Mouse (Mus musculus) heart, postnatal 0 days (tissue): Measurements from ENCODE around the gene Susd4.

Source experiments
- CTCF ChIP-seq: IDR thresholded peaks from 2 replicates; pipeline ENCODE4 v1.5.1; 2016; ENCODE audit warnings: antibody characterized with exemption, control low read depth, low read depth
- EP300 ChIP-seq: IDR thresholded peaks from 2 replicates; pipeline ENCODE4 v1.6.1; 2016; ENCODE audit warnings: antibody characterized with exemption, low read depth

DNA sequence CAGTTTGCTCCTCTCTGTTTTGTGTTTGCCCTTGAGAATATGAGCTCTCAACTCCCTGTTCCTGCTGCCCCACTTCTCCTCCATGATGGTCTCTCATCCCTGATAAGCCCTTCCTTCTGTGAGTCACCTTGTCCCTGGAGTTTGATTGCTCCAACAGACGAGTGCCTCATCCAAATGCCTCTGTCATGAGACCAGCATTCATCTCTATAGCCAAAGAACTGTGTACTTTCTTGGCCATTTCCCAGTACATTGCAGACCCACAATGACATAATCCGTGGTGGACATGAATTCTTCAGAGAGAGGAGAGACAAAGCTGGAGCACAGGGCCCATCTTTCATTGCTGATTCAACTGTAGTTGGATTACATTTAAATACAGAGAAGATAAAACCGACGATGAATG lies 115.1 kb downstream of the Susd4 start:
- TF ChIP-seq CTCF (no peak), EP300 (no peak)
